Mouse (Mus musculus): ENCODE measurements at regions not wholly inside any gene's neighbourhood (a gene's known extent, or its start where the extent isn't known, plus 50 kb on each side); places are given as distances from the start of the nearest gene placed in this dataset.

DNA sequence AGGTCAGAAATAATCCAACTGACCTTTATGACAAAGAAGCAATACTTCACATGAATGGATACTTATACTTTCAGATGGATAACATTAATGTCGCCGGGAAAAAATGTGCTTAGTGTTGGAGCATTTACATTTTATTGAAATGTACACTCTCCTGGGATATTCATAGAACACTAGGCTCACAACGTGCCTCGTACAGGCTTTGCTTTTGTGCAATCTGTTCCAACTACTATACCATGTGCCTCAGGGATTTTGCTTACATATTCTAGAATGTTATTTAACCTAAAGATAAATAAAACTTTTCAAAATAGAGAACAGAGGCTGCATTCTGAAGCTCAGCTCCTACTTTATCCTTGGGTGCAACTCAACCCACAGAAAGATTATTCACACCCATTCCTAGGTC, 75.8 kb upstream of the Hapln1 start:
- no peak for ATAC-seq (replicated peaks; ENCODE audit: low FRiP score, low TSS enrichment, poor library complexity, severe bottlenecking)
